Mouse (Mus musculus): ENCODE data around the gene Sipa1l3.

Sipa1l3 gene

GRCm38 (mm10) chr7:29508522-29508921 is 9.9 kb downstream of the Sipa1l3 start:
- DNase-seq (ENCODE audit: low read depth, low spot score) = no peak

- no peak for DNase-seq (ENCODE audit: low read depth, low spot score)
Measured at GRCm38 (mm10) chr7:29505337-29506318, 12.8 kb downstream of the Sipa1l3 start.

GRCm38 (mm10) chr7:29504683-29505290 is 13.7 kb downstream of the Sipa1l3 start:
- DNase-seq (ENCODE audit: low read depth, low spot score) = no peak

GRCm38 (mm10) chr7:29503616-29504015 is 14.8 kb downstream of the Sipa1l3 start:
- no peak for DNase-seq (ENCODE audit: low read depth, low spot score)

- DNase-seq (ENCODE audit: low read depth, low spot score) = no peak
Measured at GRCm38 (mm10) chr7:29501214-29501613, 17.2 kb downstream of the Sipa1l3 start.

GRCm38 (mm10) chr7:29499071-29499470 is 19.4 kb downstream of the Sipa1l3 start:
- DNase-seq (ENCODE audit: low read depth, low spot score) = no peak

GRCm38 (mm10) chr7:29496953-29497590 is 21.4 kb downstream of the Sipa1l3 start:
- no peak for DNase-seq (ENCODE audit: low read depth, low spot score)

- no peak for DNase-seq (ENCODE audit: low read depth, low spot score)
Measured at GRCm38 (mm10) chr7:29496332-29496731, 22.1 kb downstream of the Sipa1l3 start.

GRCm38 (mm10) chr7:29495880-29496279 is 22.6 kb downstream of the Sipa1l3 start:
- DNase-seq (ENCODE audit: low read depth, low spot score) = no peak

- DNase-seq (ENCODE audit: low read depth, low spot score) = no peak
Measured at GRCm38 (mm10) chr7:29494854-29495253, 23.6 kb downstream of the Sipa1l3 start.

GRCm38 (mm10) chr7:29494015-29494414 is 24.4 kb downstream of the Sipa1l3 start:
- no peak for DNase-seq (ENCODE audit: low read depth, low spot score)

- DNase-seq (ENCODE audit: low read depth, low spot score) = no peak
Measured at GRCm38 (mm10) chr7:29492992-29493391, 25.4 kb downstream of the Sipa1l3 start.

GRCm38 (mm10) chr7:29491861-29492260 is 26.6 kb downstream of the Sipa1l3 start:
- no peak for DNase-seq (ENCODE audit: low read depth, low spot score)

- no peak for DNase-seq (ENCODE audit: low read depth, low spot score)
Measured at GRCm38 (mm10) chr7:29491471-29491755, 27.0 kb downstream of the Sipa1l3 start.

- DNase-seq (ENCODE audit: low read depth, low spot score) = no peak
Measured at GRCm38 (mm10) chr7:29490704-29491470, 27.6 kb downstream of the Sipa1l3 start.

GRCm38 (mm10) chr7:29489851-29490250 is 28.6 kb downstream of the Sipa1l3 start:
- DNase-seq (ENCODE audit: low read depth, low spot score) = no peak

GRCm38 (mm10) chr7:29489364-29489763 is 29.1 kb downstream of the Sipa1l3 start:
- no peak for DNase-seq (ENCODE audit: low read depth, low spot score)

- DNase-seq (ENCODE audit: low read depth, low spot score) = no peak
Measured at GRCm38 (mm10) chr7:29486753-29487152, 31.7 kb downstream of the Sipa1l3 start.

- DNase-seq (ENCODE audit: low read depth, low spot score) = no peak
Measured at GRCm38 (mm10) chr7:29485721-29486120, 32.7 kb downstream of the Sipa1l3 start.

- no peak for DNase-seq (ENCODE audit: low read depth, low spot score)
Measured at GRCm38 (mm10) chr7:29483556-29483955, 34.9 kb downstream of the Sipa1l3 start.

GRCm38 (mm10) chr7:29481345-29482155 is 36.9 kb downstream of the Sipa1l3 start:
- no peak for DNase-seq (ENCODE audit: low read depth, low spot score)

Measured in CD4-positive, CD25-positive, alpha-beta regulatory T cell, adult 2 months (primary cell).